Mouse (Mus musculus) ovary, adult 2 months (tissue): ENCODE data around the gene Abracl. TPM values are rescaled to one million over a fixed set of nuclear protein-coding genes. Genes with fewer than 3 reads are reported as not detected.

Source experiments
- polyA plus RNA-seq: library from polyadenylated mRNA; depleted of rRNA; stranded (reverse); fragments of >200 nt; gene quantifications from 2 replicates; pipeline ENCODE4 v1.2.3, GENCODE M21; 2012; rRNA removed

The Abracl gene
- polyA plus RNA-seq = 3.1 and 4.1 TPM in 2 replicates

DNA sequence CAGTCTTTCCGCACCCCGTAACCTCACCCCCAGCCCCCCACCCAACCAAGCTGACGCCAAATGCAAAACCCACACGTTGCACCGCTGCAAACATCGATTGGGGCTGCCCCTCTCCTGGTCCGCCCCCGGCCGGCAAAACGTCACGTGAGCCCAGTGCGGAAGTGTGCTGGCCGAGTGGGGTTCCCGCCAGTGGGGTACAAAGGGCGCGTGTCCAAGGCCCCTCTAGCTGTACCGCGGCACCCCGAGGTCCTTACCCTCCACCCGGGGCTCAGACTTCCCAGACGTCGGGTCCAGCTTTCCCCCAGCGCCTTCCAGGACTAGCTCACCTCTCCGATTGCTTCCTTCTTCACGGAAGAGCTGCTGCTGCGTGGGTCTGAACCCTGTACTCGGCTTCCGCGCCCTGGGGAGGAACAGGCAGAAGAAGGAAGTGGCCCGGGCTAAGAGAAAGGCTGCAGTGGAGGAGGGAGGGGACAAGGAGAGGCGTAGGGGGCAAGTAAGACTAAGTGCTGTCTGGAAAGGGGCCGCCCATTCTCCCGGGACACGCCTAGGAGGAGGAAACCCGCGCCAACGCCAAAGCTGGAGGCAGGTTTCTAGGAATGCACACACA, at the start of gene Abracl:
TSS of gene Abracl (minus strand) at position 548 of the 607 bp plus-strand sequence.

DNA sequence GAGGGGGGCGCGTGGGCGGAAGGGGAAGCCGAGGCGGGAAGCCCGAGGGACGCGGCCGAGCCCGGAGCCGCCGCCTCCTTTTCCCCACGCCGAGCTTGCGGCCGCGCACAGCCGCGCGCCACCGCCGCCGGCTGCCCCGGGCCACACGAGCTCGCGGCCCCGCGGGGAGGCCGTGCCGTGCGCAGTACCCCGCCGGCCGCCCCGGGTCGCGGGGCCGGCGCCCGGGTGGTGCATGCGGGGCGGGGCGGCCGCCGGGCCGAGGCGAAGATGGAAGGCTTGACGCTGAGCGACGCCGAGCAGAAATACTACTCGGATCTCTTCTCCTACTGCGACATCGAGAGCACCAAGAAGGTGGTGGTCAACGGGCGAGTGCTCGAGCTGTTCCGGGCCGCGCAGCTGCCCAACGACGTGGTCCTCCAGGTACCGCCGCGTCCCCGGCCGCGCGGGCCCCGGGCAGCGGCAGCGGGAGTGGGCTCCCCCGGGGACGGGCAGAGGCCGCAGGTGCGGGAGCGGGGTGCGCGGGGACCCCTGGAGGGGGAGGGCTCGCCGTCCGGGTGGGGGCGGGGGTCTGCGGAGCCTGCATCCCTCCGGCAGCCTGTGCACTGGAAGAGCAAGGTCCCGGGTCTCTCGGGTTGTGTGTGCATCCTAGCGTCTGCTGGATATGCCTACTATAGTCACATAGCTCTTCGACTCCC, 32.8 kb upstream of the Abracl start, which contains the start of gene Reps1:
TSS of gene Reps1 (plus strand) at position 166 of the 695 bp plus-strand sequence.

Other genes starting within 250 kb of the Abracl start
- gene Txlnb, start 227.1 kb downstream of the Abracl start, polyA plus RNA-seq = 0.22 and 0.54 TPM in 2 replicates
- 14.4 and 19.4 TPM in 2 replicates for gene Heca, start 75.2 kb downstream of the Abracl start, polyA plus RNA-seq
- gene Reps1, start 32.6 kb upstream of the Abracl start, polyA plus RNA-seq = 55.1 and 75.5 TPM in 2 replicates
- gene Ect2l, start 187.6 kb upstream of the Abracl start, polyA plus RNA-seq = 1.0 and 1.1 TPM in 2 replicates
- gene Ccdc28a, start 211.7 kb upstream of the Abracl start, polyA plus RNA-seq = 13.0 and 17.6 TPM in 2 replicates